Mouse (Mus musculus) kidney, adult 18-20 months (tissue): Measurements from ENCODE around the gene Ptx3.
"Not testable (repeated sequence)": the region's sequence is repeated elsewhere in the genome, so short reads cannot be mapped to it uniquely, and the experiment has no call there.

Experiments
- DNase-seq: peaks from one replicate; pipeline ENCODE4 v3.0.0; 2021

Ptx3 gene

DNA sequence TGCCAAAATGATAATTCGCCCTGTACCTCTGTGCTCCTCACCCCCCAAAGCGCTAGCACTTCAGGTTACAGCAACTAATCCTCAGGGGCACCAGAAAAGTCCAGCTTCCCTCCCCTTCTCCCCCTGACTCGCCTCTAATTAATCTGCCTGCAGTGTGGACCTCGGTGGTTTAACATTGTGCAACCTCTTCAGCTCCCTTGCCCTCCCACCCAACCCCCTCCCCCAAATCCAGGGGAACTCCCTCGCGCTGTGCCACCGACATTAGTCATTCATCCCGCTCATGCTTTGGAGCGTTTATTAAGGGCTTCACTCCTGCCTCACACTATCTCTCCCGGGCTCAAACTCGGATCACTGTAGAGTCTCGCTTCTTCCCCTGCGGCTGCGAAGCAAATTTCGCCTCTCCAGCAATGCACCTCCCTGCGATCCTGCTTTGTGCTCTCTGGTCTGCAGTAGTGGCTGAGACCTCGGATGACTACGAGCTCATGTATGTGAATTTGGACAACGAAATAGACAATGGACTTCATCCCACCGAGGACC lies at the start of gene Ptx3:
Gene Ptx3, plus strand, starts transcription at position 256 of the 537 bp plus-strand sequence.
- DNase-seq = no peak

DNA sequence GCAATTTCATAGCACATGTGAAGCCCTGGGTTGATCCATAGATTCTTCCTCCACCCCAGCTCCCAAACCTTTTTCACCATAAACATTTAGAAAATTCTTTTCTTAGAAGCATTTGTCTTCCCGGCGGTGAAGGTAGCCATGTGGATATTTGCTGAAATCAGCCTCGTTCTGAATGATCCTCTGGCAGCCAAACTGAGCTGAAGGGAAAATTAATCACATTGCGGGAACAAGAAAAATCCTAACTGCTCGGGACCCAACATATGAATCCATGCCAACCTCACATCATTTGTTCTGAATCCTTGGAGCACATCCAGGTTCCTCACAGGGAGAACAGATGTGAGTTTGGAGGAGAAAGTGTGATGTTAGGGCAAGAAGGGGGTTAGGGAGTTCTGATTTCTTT lies 46.8 kb upstream of the Ptx3 start:
- DNase-seq = no peak

DNA sequence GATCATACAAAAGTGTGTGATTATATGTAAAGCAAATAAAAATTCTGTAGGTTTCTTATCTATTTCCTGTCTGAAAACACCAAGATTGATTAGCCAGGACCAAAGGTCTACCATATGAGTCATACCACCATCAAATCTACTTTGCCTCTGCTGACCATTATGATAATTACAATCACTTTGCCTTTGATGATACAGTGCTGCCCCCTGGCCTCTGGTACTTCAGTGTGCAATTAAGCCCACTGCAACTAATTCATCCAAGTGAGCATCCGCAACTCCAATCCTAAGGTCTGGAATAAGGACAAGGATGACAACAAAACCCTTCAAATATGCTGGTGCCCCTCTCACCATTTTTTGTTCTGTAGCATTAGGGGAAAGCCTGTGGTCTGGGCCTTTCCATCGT lies 40.1 kb upstream of the Ptx3 start:
- no peak for DNase-seq

DNA sequence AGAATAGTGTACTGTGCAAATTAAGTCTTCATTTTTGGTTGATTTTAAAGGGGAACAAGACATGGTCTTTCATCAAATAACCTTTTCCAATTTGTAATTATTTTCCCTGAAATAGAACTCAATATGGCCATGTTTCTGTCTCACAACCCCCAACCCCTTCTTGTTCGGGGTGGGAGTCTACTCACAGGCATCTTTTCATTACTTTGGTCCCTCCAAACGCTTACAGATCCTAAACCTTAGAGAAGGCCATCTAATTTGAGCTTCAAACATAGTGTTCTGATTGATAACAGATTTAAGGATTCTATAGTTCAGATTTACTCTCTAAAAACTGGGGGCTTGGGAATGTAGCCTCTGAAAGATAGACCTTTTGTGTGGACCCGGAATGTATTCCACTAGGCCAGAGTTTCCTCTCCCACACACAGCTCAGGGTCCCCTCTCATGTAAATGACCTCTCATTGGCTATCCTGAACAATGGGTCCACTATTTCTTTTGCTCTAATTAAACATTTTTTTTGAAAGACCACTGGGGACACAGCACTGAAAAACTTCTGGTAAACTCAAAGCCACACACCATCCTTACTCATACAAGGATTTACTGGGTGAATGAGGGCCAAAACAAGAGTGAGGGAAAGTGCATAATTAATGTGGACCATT lies 25.7 kb upstream of the Ptx3 start:
- no peak for DNase-seq

DNA sequence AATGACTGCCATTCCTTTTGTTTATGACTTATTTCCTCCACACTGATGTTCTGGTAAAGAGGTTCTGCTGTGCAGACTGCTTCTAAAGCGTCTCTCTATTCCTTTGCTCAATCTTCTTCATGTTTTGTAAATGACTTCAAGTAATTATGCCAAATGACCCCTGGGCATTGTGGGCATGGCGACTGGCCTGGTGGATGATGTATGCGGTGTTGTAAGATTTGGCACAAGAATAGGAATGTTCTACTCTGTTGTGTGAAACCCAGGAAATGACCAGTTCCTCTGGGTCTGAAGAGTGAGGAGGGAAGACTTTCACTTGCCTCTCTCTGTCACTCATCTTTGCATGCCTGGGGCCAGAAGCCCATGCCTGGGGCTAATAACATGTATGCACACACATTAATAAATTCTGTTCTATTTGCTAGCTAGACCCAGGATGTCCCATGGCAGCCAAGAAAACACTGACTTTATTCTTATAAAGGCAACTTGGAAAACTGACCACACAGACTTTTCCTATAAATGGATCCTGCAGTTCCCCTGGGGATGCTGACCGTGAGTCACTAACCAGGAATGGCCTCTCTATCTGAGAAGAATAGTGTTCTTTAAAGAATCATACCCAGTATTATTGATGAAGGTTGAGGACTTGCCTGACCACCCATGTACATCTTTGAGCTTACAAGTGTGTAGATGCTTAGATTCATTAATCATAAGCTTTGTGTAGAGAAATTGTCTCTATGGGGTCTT lies 10.7 kb upstream of the Ptx3 start:
- DNase-seq = no peak

DNA sequence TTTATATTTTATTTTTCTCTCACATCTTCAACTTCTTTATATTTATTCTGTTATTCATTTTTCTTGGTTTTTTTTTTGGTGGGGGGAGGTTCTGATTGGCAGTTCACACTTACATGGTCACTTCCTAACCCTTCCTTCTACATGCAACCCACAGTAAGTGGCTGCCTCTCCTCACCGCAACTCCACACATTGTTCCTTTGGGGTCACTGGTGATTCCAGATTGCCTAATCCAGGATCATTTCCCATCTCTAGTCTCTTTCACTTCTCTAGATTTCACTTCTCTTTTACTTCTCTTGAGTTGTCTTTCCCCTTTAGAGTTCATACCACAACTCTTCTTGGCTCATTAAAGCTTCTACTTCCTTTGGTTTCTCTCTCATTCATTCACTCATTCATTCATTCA lies 6.2 kb upstream of the Ptx3 start:
- DNase-seq = no peak

DNA sequence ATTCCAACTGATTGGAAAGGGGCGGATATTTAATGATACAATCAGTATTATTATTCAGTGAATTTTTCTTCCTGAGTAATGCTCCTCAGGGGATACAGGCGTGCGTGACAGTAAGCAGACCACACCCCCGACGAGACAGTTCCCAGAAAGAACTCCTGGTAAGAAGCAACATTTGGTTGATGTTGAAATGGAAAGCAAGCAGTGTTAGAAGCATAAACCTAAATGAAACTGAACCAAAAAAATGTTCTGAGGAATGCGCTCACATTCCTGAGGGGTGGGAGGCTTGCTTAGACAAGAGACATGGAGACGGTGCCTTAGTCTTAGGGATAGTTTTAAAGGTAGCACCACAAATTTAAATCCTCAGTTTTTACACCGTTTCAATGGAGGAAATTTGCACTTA lies 4.0 kb upstream of the Ptx3 start:
- DNase-seq = no peak

DNA sequence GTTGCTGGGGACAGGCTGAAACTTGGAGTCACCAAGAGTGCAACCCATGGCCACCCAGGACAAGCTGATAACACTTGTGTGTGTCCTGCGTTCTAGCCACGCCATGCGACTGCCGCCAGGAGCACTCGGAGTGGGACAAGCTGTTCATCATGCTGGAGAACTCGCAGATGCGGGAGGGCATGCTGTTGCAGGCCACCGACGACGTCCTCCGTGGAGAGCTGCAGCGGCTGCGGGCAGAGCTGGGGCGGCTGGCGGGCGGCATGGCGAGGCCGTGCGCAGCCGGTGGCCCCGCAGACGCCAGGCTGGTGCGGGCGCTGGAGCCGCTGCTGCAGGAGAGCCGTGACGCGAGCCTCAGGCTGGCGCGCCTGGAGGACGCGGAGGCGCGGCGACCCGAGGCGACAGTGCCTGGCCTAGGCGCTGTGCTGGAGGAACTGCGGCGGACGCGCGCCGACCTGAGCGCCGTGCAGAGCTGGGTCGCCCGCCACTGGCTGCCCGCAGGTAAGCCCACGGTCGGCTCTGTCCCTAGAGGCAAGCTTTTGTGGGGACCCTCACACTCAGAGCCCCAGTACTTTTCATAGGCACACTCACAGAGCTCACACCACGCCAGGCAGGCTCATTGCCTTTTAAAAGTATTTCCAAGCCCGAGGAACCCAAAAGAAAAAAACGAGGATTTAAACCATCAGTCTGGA lies 988 bp downstream of the Ptx3 start:
- DNase-seq = peak; percentile 15

DNA sequence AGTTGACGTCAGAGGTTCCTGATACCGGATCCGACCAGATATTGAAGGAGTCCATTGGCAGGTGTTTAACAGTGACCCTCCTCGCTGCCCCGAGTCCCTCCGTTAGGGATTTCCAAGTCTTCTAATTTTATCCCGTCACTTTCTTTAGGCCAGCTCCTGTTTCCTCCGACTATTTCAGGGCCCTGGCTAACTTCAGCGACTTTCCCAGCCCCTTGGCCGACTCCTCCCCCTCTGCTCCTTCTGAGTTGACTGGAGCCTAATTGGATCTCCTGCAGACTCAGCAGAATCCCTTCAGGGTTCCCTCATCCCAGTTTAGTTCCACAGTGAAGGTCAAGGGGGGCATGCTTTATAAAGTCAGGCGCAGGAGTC lies 1.5 kb downstream of the Ptx3 start:
- peak; percentile 27 for DNase-seq

DNA sequence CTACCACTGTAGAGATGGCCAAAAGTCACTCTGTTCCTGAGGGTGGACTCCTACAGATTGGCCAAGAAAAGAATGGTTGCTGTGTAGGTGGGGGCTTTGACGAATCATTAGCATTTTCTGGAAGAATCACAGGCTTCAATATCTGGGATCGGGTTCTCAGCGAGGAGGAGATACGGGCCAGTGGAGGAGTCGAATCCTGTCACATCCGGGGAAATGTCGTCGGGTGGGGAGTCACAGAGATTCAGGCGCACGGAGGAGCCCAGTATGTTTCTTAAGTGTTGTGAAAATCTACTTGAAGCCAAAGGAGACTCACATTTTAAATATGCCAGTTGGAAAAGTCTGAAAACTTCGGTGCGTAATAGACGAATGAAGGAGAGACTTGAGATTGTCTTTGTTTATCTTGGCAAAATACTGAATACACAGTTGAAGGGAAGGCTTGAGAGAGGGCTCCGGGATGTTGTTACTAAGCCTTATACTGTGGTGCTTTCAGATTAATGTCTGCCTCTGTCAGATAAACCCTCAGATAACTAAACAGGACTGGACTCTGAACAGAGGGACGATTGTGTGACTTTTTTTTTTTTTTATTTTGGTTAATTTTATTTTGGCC lies 5.3 kb downstream of the Ptx3 start:
- DNase-seq = no peak

DNA sequence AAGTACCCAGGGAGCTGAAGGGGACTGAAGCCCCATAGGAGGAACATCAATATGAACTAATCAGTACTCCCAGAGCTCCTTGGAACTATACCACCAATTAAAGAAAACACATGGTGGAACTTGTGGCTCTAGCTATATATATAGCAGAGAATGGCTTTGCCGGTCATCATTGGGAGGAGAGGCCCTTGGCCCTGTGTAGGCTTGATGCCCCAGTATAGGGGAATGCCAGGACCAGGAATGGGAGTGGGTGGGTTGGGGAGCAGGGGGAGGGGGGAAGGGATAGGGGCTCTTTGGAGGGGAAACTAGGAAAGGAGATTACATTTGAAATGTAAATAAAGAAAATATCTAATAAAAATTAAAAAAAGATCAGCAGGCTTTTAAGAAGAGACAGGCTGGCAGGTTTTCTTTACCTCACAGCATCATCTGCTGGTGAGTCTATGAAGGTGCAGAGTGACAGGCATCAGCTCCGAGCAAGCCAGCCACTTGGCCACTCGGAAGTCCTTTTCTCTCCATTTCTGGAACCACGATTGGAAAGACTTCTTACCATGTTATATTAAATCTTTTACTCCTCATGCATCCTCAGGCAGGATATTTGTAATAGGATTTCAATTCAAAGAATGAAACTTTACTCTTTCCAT lies 16.6 kb downstream of the Ptx3 start:
- not testable (repeated sequence) for DNase-seq

DNA sequence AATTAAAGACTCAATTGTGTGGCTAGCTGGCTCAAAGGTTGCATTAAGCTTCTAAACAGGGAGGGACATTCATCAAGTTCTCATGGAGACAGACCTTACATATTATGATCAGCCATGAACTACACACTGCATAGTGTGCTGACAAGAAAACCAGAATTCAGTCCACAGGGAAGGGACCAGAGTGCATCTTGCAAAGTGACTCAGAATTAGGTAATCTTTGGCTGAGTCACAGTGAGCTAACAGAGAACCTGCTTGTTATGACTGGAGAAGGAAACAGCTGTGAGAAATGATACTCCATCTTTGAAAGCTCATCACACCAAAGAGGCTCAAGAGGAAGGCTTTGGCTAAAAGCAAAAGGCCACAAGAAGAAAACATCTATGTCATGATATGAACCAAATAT lies 20.8 kb downstream of the Ptx3 start:
- no peak for DNase-seq

DNA sequence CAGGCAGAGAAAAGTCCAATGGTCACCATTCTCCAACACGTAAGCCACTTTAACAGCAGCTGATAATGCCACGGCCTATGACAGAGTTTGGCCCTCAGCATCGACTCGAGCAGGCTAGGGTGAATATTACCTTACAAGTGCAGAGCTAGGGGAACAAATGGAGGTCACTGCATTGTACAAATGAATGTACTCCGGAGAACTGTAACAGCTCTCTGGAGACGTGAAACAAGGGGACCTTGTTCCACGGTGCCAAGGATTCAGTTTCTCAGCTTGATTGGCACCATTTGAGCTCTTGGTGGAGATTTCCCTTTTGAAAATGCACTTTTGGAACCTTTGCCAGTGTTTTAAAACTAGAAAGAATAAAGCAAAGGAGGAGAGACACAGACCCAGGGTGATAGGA lies 32.1 kb downstream of the Ptx3 start:
- no peak for DNase-seq

DNA sequence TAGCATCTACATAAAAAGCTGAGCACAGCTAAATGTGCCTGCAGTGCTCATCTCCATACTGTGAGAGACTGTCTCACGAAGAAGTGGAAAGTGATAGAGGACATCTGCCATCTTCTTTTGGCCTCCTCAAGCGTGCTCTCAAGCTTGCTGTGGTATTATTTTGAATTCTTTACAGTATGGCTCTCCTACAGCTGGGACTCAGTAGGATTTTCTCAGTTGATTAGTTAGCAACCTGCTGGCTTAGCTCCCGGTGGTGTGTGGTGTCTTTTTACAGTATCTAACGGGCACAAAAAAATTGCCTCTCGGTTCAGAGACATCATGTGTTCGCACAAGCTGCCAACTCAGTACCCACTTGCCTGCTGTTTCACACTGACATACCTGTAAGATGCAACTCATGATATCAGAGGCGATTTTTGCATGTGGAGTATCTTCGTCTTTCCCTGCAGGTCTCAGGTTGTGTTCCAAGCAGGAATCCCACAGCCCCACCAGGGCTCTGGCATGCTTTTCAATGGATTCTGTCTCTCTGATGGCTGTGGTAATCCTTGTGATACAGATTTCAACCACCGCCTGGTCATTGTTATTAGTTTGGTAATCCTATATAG lies 34.9 kb downstream of the Ptx3 start:
- no peak for DNase-seq

DNA sequence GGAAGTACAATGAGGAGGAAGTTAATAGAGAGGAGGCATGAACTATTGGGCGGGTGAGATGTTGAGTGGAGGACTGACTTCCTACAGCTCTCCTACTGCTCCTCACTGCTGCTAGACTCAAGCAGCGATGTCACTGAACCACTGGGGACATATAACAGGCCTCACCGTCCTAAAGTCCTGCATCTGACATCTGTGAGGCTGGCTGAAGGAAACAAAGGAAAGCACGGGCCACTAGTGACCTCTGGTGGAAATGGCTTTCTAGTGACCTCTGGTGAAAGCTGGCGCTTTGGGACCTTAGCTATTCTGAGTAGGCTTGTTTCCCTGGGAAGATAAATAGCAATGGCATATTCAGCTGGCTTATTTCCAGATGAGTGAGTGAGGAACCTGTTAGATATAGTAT lies 42.6 kb downstream of the Ptx3 start:
- no peak for DNase-seq

DNA sequence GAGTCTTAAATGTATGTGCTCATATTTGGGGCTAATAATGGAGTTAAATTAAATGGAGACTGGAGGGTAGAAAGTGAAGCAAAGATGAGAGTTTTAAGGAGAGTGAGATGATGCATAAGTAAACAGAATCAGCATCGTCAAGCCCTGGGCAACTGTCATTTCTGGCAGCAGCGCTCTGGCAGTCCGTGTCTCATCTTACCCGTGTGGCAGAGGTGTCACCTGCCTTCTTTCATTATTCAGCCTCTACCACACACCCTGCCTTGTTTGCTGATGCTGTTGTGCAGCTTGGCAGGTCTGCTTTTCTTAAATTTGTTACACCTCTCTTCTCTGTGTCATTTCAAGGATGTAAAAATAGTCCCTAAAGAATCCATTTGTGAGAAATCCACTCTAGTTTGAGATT lies 43.6 kb downstream of the Ptx3 start:
- DNase-seq = no peak
